Mouse (Mus musculus) MEL (cell line): ENCODE results near the gene Limk1. TPM values are rescaled to one million over a fixed set of nuclear protein-coding genes. Genes with fewer than 3 reads are reported as not detected.
A peak's percentile ranks its signal among the peaks of the same experiment; 100 is the strongest.

Experiments
- DNase-seq: peaks from one replicate; pipeline ENCODE4 v3.0.0; 2011; ENCODE audit warnings: low read depth, low spot score
- H3K27ac ChIP-seq: 2 replicates; pipeline ENCODE4 v1.5.1; 2012; ENCODE audit warnings: low read depth, mild to moderate bottlenecking, control low read depth, low read length, moderate library complexity; ENCODE audit not compliant: control insufficient read depth
- H3K27me3 ChIP-seq, 2 experiments: fragments of 150-350 bp in 1 of 2; sonication (generic) in 1 of 2; 2 replicates each; pipeline ENCODE4 v1.6.1; 2012; ENCODE audit warnings: low read length in 2 of 2, mild to moderate bottlenecking in 2 of 2, improper control_type of control experiment in 1 of 2, moderate library complexity in 1 of 2; ENCODE audit not compliant: insufficient read depth in 2 of 2, control insufficient read depth in 1 of 2
- H3K36me3 ChIP-seq, 2 experiments: 2 replicates each; pipeline ENCODE4 v1.6.1; 2012 to 2014; ENCODE audit warnings: low read length in 2 of 2, improper control_type of control experiment in 1 of 2, inconsistent platforms in 1 of 2, mild to moderate bottlenecking in 1 of 2; ENCODE audit not compliant: insufficient read depth in 2 of 2, control insufficient read depth in 1 of 2
- H3K4me1 ChIP-seq, 2 experiments: fragments of 150-350 bp in 1 of 2; sonication (generic) in 1 of 2; 2 replicates each; pipeline ENCODE4 v1.6.1; 2012; ENCODE audit warnings: low read length in 2 of 2, improper control_type of control experiment in 1 of 2, mild to moderate bottlenecking in 1 of 2; ENCODE audit not compliant: insufficient read depth in 2 of 2, control insufficient read depth in 1 of 2
- H3K4me3 ChIP-seq, 2 experiments: fragments of 150-350 bp in 1 of 2; sonication (generic) in 1 of 2; 2 replicates each; pipeline ENCODE4 v1.5.1; 2012; ENCODE audit warnings: low read depth in 2 of 2, low read length in 2 of 2, mild to moderate bottlenecking in 2 of 2, moderate library complexity in 2 of 2, control low read depth in 1 of 2, improper control_type of control experiment in 1 of 2; ENCODE audit not compliant: control insufficient read depth in 1 of 2, insufficient read depth in 1 of 2
- H3K79me2 ChIP-seq: 2 replicates; pipeline ENCODE4 v1.6.1; 2012; ENCODE audit warnings: mild to moderate bottlenecking, low read length, moderate library complexity; ENCODE audit not compliant: control insufficient read depth, poor library complexity, insufficient read depth
- H3K9ac ChIP-seq: 2 replicates; pipeline ENCODE4 v1.6.1; 2012; ENCODE audit warnings: low read depth, mild to moderate bottlenecking, control low read depth, low read length, moderate library complexity; ENCODE audit not compliant: control insufficient read depth, poor library complexity, severe bottlenecking
- H3K9me3 ChIP-seq: fragments of 150-350 bp; sonication (generic); replicated peaks from 2 replicates; pipeline ENCODE4 v1.6.1; 2012; ENCODE audit warnings: mild to moderate bottlenecking, low read length, improper control_type of control experiment, moderate library complexity; ENCODE audit not compliant: insufficient read depth
- BHLHE40 ChIP-seq: IDR thresholded peaks from 2 replicates; pipeline ENCODE4 v1.6.1; 2012; ENCODE audit warnings: low read depth, mild to moderate bottlenecking, inconsistent platforms, low read length, improper control_type of control experiment, borderline replicate concordance
- GABPA ChIP-seq: IDR thresholded peaks from 2 replicates; pipeline ENCODE4 v1.6.1; 2012; ENCODE audit warnings: low read depth, mild to moderate bottlenecking, inconsistent platforms, low read length, improper control_type of control experiment, moderate library complexity
- MAFK ChIP-seq: IDR thresholded peaks from 2 replicates; pipeline ENCODE4 v1.6.1; 2011; ENCODE audit warnings: low read depth, mild to moderate bottlenecking, low read length, improper control_type of control experiment, borderline replicate concordance
- MAZ ChIP-seq: IDR thresholded peaks from 2 replicates; pipeline ENCODE4 v1.6.1; 2012; ENCODE audit warnings: low read depth, mild to moderate bottlenecking, inconsistent platforms, low read length, improper control_type of control experiment
- MYB ChIP-seq: IDR thresholded peaks from 2 replicates; pipeline ENCODE4 v1.6.1; 2011; ENCODE audit warnings: mild to moderate bottlenecking, low read depth, low read length, improper control_type of control experiment
- POLR2A ChIP-seq, 2 experiments: IDR thresholded peaks; 2 replicates each; pipeline ENCODE4 v1.6.1; 2011 to 2012; ENCODE audit warnings: low read length in 2 of 2, mild to moderate bottlenecking in 2 of 2, control low read depth in 1 of 2, improper control_type of control experiment in 1 of 2, low read depth in 1 of 2, moderate library complexity in 1 of 2; ENCODE audit not compliant: control insufficient read depth in 1 of 2, insufficient read depth in 1 of 2, poor library complexity in 1 of 2
- POLR2AphosphoS5 ChIP-seq: IDR thresholded peaks from 2 replicates; pipeline ENCODE4 v1.6.1; 2012; ENCODE audit warnings: low read depth, borderline replicate concordance, mild to moderate bottlenecking, inconsistent platforms, low read length, moderate library complexity, mixed read lengths
- TBP ChIP-seq: IDR thresholded peaks from 2 replicates; pipeline ENCODE4 v1.8.0; 2011; ENCODE audit warnings: low read depth, low read length, improper control_type of control experiment
- TCF12 ChIP-seq: IDR thresholded peaks from 2 replicates; pipeline ENCODE4 v1.6.1; 2014; ENCODE audit warnings: low read depth, mild to moderate bottlenecking, inconsistent platforms, low read length, improper control_type of control experiment, moderate library complexity
- ZC3H11A ChIP-seq: IDR thresholded peaks from 2 replicates; pipeline ENCODE4 v1.6.1; 2012; ENCODE audit warnings: low read depth, mild to moderate bottlenecking, inconsistent platforms, low read length, improper control_type of control experiment
- polyA plus RNA-seq, 2 experiments: library from polyadenylated mRNA; stranded (reverse) in 1 of 2; unstranded in 1 of 2; fragments of >175 nt in 1 of 2; fragments of >200 nt in 1 of 2; gene quantifications; 2 replicates each; pipeline versions ENCODE4 v1.2.1 to v1.2.4; 2012; ENCODE audit warnings: low replicate concordance in 2 of 2, low read depth in 1 of 2; ENCODE audit not compliant: insufficient read length in 2 of 2, insufficient read depth in 1 of 2, missing spikeins in 1 of 2
- total RNA-seq: library from RNA; depleted of rRNA; stranded (reverse); fragments of 300-350 nt; gene quantifications from 2 replicates; pipeline ENCODE4 v1.2.3, GENCODE M21; 2012

Gene Limk1
- total and polyA plus RNA-seq, 3 experiments: 7.3 to 14.8 TPM; not detected in 1

DNA sequence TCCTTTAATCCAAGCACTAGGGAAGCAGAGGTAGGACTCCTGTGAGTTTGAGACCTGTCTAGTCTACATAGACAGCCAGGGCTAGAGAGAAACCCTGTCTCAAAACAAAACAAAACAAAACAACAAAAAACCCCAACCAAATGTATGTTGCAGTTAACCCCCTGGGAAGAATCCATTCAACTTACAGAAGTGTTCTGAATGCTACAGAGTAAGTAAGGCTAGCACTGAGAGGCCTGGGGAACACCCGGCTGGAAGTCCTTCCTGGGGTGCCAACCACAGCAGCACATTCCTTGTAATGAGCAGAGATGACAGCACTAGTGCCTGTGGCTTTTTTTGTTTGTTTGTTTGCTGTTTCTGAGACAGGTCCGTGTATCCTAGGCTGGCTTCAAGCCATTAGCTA is 55.6 kb downstream of the Limk1 start:
- Histone ChIP-seq H3K9ac (no peak overlapping the region), H3K36me3 (peaks cover 38 to 54% of the 10 kb centered on the region in 2 experiments), H3K4me1 (peaks cover 8 to 10% of the 10 kb centered on the region in 2 experiments), H3K27me3 (no peaks in the 10 kb centered on the region), H3K27ac (no peak overlapping the region), H3K79me2 (peaks cover 92% of the 10 kb centered on the region), H3K9me3 (no peaks in the 10 kb centered on the region), H3K4me3 (no peak overlapping the region)
- DNase-seq: no peak
- no peak for TF ChIP-seq POLR2AphosphoS5
- 0 out of 4 replicates have a peak, but pooled peaks of 1 of the 2 experiments have one; percentile 13 for TF ChIP-seq POLR2A (IDR thresholded peaks at IDR 0.05; ENCODE audit: control insufficient read depth in 1 of 2, insufficient read depth in 1 of 2, low read depth in 1 of 2, low read length in 2 of 2, poor library complexity in 1 of 2)

DNA sequence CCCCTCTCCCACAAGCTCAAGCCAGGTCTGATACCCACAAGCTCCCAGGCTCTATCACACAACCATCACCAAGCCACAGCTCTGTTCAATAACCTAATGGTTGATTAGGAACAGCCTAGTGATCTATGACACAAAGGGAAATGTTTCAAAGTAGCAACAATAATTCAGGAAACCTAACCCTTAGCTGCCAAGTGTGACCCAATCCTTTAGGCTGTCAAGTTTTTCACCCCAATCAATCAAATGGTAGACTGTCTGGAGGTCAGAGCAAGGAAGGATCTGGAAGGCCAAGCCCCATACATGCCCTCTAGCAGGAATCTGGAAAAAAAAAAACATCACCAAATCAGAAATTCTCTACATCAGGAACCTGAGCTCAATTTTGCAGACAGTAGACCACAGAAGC is 57.6 kb downstream of the Limk1 start:
- no peaks in the 10 kb centered on the region for H3K9me3 ChIP-seq
- no peak for DNase-seq
- TF ChIP-seq MYB (no peak), GABPA (no peak), TBP (no peak), TCF12 (no peak), MAZ (no peak)
- H3K36me3 ChIP-seq: peaks cover 23 to 61% of the 10 kb centered on the region in 2 experiments
- no peak overlapping the region for H3K4me3 ChIP-seq
- peaks cover 81% of the 10 kb centered on the region for H3K79me2 ChIP-seq
- no peak overlapping the region for H3K27ac ChIP-seq
- no peak overlapping the region for H3K9ac ChIP-seq
- no peaks in the 10 kb centered on the region for H3K27me3 ChIP-seq
- peaks cover 3 to 4% of the 10 kb centered on the region in 2 experiments; a peak in 2 of 4 replicates for H3K4me1 ChIP-seq

DNA sequence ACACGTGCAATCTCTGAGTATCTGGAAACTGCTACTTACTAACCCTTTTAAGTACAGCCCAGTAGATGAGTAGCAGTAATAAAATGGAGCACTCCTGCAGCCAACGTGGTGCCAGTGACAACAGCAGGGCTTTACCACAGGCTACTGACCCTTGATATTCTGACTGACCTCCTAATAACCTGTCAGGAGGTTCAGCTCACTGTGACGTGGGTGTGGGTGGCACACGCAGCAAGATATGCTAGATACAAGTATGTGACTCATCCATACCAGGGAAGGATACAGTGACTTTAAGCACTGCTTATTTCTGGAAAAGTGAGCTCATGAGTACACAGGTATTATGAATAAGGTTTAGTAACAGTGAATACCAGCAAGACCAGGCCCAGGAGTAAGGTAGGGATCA is 58.9 kb downstream of the Limk1 start:
- no peak for DNase-seq
- Histone ChIP-seq H3K27me3 (no peaks in the 10 kb centered on the region), H3K27ac (no peak overlapping the region), H3K4me3 (no peak overlapping the region), H3K9me3 (no peaks in the 10 kb centered on the region), H3K36me3 (peaks cover 16 to 61% of the 10 kb centered on the region in 2 experiments), H3K79me2 (peaks cover 69% of the 10 kb centered on the region), H3K9ac (no peak overlapping the region), H3K4me1 (peaks cover 3% of the 10 kb centered on the region in 2 experiments; a peak in 2 of 4 replicates)
- TF ChIP-seq MAFK (no peak), MAZ (no peak), BHLHE40 (no peak), ZC3H11A (no peak)
